Mouse (Mus musculus) ovary, postnatal 36 days (tissue): ENCODE data around the gene Chkb.
A peak's percentile ranks its signal among the peaks of the same experiment; 100 is the strongest.

Experiments
- DNase-seq: peaks from one replicate; pipeline ENCODE4 v3.0.0; 2022; ENCODE audit warnings: low spot score, mixed read lengths

Gene Chkb

GRCm38 (mm10) chr15:89429352-89430221, at the start of gene Chkb, which contains the start of the genes C730034F03Rik and Gm44502:
Gene Chkb (minus strand): TSS chr15:89429908.
Gene C730034F03Rik (plus strand): TSS chr15:89429589.
Gene Gm44502 (minus strand): TSS chr15:89429696.
- DNase-seq = peak; percentile 88

GRCm38 (mm10) chr15:89478622-89479021, 48.9 kb upstream of the Chkb start:
- no peak for DNase-seq

GRCm38 (mm10) chr15:89477806-89478205, 48.1 kb upstream of the Chkb start:
- DNase-seq = no peak

GRCm38 (mm10) chr15:89477091-89477491, 47.4 kb upstream of the Chkb start, which contains the start of gene Arsa:
Gene Arsa (minus strand): TSS chr15:89477425.
- no peak for DNase-seq

GRCm38 (mm10) chr15:89476475-89476815, 46.7 kb upstream of the Chkb start:
- DNase-seq = no peak

- peak; percentile 90 for DNase-seq
Measured at GRCm38 (mm10) chr15:89475611-89476474, 46.1 kb upstream of the Chkb start.

GRCm38 (mm10) chr15:89475293-89475600, 45.5 kb upstream of the Chkb start:
- no peak for DNase-seq

- no peak for DNase-seq
Measured at GRCm38 (mm10) chr15:89474596-89475292, 45.0 kb upstream of the Chkb start.

GRCm38 (mm10) chr15:89473921-89474320, 44.2 kb upstream of the Chkb start:
- no peak for DNase-seq

GRCm38 (mm10) chr15:89473370-89473769, 43.7 kb upstream of the Chkb start:
- DNase-seq = no peak

- no peak for DNase-seq
Measured at GRCm38 (mm10) chr15:89471476-89471875, 41.8 kb upstream of the Chkb start.

- DNase-seq = no peak
Measured at GRCm38 (mm10) chr15:89468577-89468976, 38.9 kb upstream of the Chkb start.

- no peak for DNase-seq
Measured at GRCm38 (mm10) chr15:89465052-89465451, 35.3 kb upstream of the Chkb start.

- DNase-seq = no peak
Measured at GRCm38 (mm10) chr15:89463334-89464235, 33.9 kb upstream of the Chkb start.

- no peak for DNase-seq
Measured at GRCm38 (mm10) chr15:89462176-89462575, 32.5 kb upstream of the Chkb start.

- DNase-seq = no peak
Measured at GRCm38 (mm10) chr15:89461321-89461720, 31.6 kb upstream of the Chkb start.

GRCm38 (mm10) chr15:89460298-89460697, 30.6 kb upstream of the Chkb start:
- DNase-seq = no peak

- no peak for DNase-seq
Measured at GRCm38 (mm10) chr15:89459821-89460220, 30.1 kb upstream of the Chkb start.

GRCm38 (mm10) chr15:89458942-89459341, 29.2 kb upstream of the Chkb start:
- DNase-seq = no peak

- no peak for DNase-seq
Measured at GRCm38 (mm10) chr15:89455642-89456041, 25.9 kb upstream of the Chkb start.

GRCm38 (mm10) chr15:89454857-89455256, 25.1 kb upstream of the Chkb start:
- no peak for DNase-seq
